Mouse (Mus musculus) 3134 (cell line): ENCODE results near the gene Zfp456.
"Not testable (repeated sequence)": the region's sequence is repeated elsewhere in the genome, so short reads cannot be mapped to it uniquely, and the experiment has no call there.

Experiments
- DNase-seq: peaks from one replicate; pipeline ENCODE4 v3.0.0-alpha.2; 2011; ENCODE audit warnings: low spot score; ENCODE audit not compliant: insufficient read length; ENCODE audit errors: extremely low read depth

The Zfp456 gene

GRCm38 (mm10) chr13:67375050-67375911, at the start of gene Zfp456, which contains the start of gene Gm28041:
TSS of gene Zfp456 (minus strand) at chr13:67375810.
TSS of gene Gm28041 (minus strand) at chr13:67375733.
- peak; percentile 57 for DNase-seq

- DNase-seq, result not testable (repeated sequence)
These were observed 46.9 kb upstream of the Zfp456 start for GRCm38 (mm10) chr13:67422532-67422931.

- no peak for DNase-seq
These were observed 45.7 kb upstream of the Zfp456 start, which contains the start of gene Zfp459 for GRCm38 (mm10) chr13:67421207-67421857. TSS of gene Zfp459 (minus strand) at chr13:67421418.

- DNase-seq, result no peak
These were observed 45.1 kb upstream of the Zfp456 start for GRCm38 (mm10) chr13:67420558-67421206.

- no peak for DNase-seq
These were observed 41.2 kb upstream of the Zfp456 start for GRCm38 (mm10) chr13:67416811-67417210.

GRCm38 (mm10) chr13:67415759-67416158, 40.1 kb upstream of the Zfp456 start:
- DNase-seq, result no peak

- not testable (repeated sequence) for DNase-seq
These were observed 38.0 kb upstream of the Zfp456 start for GRCm38 (mm10) chr13:67413634-67414033.

GRCm38 (mm10) chr13:67399183-67399903, 23.7 kb upstream of the Zfp456 start, which contains the start of gene Zfp429:
TSS of gene Zfp429 (minus strand) at chr13:67399819.
- peak; percentile 57 for DNase-seq

- DNase-seq, result not testable (repeated sequence)
These were observed 645 bp upstream of the Zfp456 start for GRCm38 (mm10) chr13:67376255-67376654.

- DNase-seq, result peak; percentile 66
These were observed 15.4 kb downstream of the Zfp456 start, which contains the start of the genes Gm28044 and Zfp953 for GRCm38 (mm10) chr13:67360131-67360744. TSS of gene Gm28044 (minus strand) at chr13:67360536. TSS of gene Zfp953 (minus strand) at chr13:67360605.

- no peak for DNase-seq
These were observed 23.8 kb downstream of the Zfp456 start for GRCm38 (mm10) chr13:67351854-67352253.

- DNase-seq, result no peak
These were observed 32.2 kb downstream of the Zfp456 start for GRCm38 (mm10) chr13:67343422-67343821.

GRCm38 (mm10) chr13:67332877-67333276, 42.7 kb downstream of the Zfp456 start:
- DNase-seq, result no peak

- DNase-seq, result peak; percentile 64
These were observed 43.4 kb downstream of the Zfp456 start, which contains the start of gene Zfp595 for GRCm38 (mm10) chr13:67332019-67332724. TSS of gene Zfp595 (minus strand) at chr13:67332570.
